Mouse (Mus musculus): ENCODE results near the gene Trim47. TPM values are rescaled to one million over a fixed set of nuclear protein-coding genes. Genes with fewer than 3 reads are reported as not detected.

Gene Trim47
- total RNA-seq, 1 experiment from 2014 or later = not detected

Other genes starting within 250 kb of the Trim47 start
- 0.87 to 5.0 TPM (median 0.96 TPM) in 3 replicates for gene Smim5, start 227.2 kb downstream of the Trim47 start, total RNA-seq (2017)
- 0.49 TPM in 1 of 3 replicates, not detected in the others for gene Smim6, start 215.2 kb downstream of the Trim47 start, total RNA-seq (2017)
- 109 to 210 TPM (median 121 TPM) in 3 replicates for gene Sap30bp, start 193.9 kb downstream of the Trim47 start, total RNA-seq (2017)
- gene Recql5, start 193.7 kb downstream of the Trim47 start, total RNA-seq (2017) = 16.2 to 25.6 TPM (median 23.2 TPM) in 3 replicates
- gene Itgb4, start 152.5 kb downstream of the Trim47 start, total RNA-seq (2017) = not detected in 3 replicates
- gene Galk1, start 114.5 kb downstream of the Trim47 start, total RNA-seq (2017) = 3.6 to 6.4 TPM (median 5.8 TPM) in 3 replicates
- 1,370 to 2,118 TPM (median 2,068 TPM) in 3 replicates for gene H3f3b, start 99.2 kb downstream of the Trim47 start, total RNA-seq (2017)
- gene Unk, start 96.9 kb downstream of the Trim47 start, total RNA-seq (2017) = 8.3 to 18.3 TPM (median 11.6 TPM) in 3 replicates
- 27.7 to 53.1 TPM (median 29.1 TPM) in 3 replicates for gene Unc13d, start 49.2 kb downstream of the Trim47 start, total RNA-seq (2017)
- 59.0 to 73.8 TPM (median 62.7 TPM) in 3 replicates for gene Wbp2, start 40.2 kb downstream of the Trim47 start, total RNA-seq (2017)
- gene Trim65, start 3.9 kb upstream of the Trim47 start, total RNA-seq (2017) = 13.9 to 23.1 TPM (median 20.1 TPM) in 3 replicates
- gene Mrpl38, start 11.7 kb upstream of the Trim47 start, total RNA-seq (2017) = 10.7 to 28.4 TPM (median 15.3 TPM) in 3 replicates
- 12.9 to 31.1 TPM (median 16.4 TPM) in 3 replicates for gene Fbf1, start 41.0 kb upstream of the Trim47 start, total RNA-seq (2017)
- 27.4 to 31.3 TPM (median 30.8 TPM) in 3 replicates for gene Ten1, start 71.6 kb upstream of the Trim47 start, total RNA-seq (2017)
- gene Acox1, start 71.8 kb upstream of the Trim47 start, total RNA-seq (2017) = 26.1 to 35.6 TPM (median 28.5 TPM) in 3 replicates
- gene Evpl, start 110.9 kb upstream of the Trim47 start, total RNA-seq (2017) = 0.21 TPM in 1 of 3 replicates, not detected in the others
- gene Srp68, start 147.0 kb upstream of the Trim47 start, total RNA-seq (2017) = 18.0 to 34.3 TPM (median 25.7 TPM) in 3 replicates
- gene Galr2, start 153.7 kb upstream of the Trim47 start, total RNA-seq (2017) = not detected in 3 replicates
- gene Exoc7, start 180.0 kb upstream of the Trim47 start, total RNA-seq (2017) = 39.7 to 67.5 TPM (median 48.1 TPM) in 3 replicates
- 0.19 to 0.39 TPM in 2 of 3 replicates, not detected in the other for gene Foxj1, start 208.2 kb upstream of the Trim47 start, total RNA-seq (2017)